Mouse (Mus musculus) lung, embryonic 15.5 days (tissue): Measurements from ENCODE around the gene Chchd4. TPM values are rescaled to one million over a fixed set of nuclear protein-coding genes. Genes with fewer than 3 reads are reported as not detected.

Source experiments
- ATAC-seq: fragments of 200-750 bp; cut with Nextera tagmentation; 2 replicates; pipeline ENCODE4 v1.8.0; 2017; ENCODE audit warnings: moderate number of reproducible peaks, borderline replicate concordance; ENCODE audit not compliant: low FRiP score, low TSS enrichment; ENCODE audit errors: extremely low read depth
- H3K27ac ChIP-seq: fragments of 300-500 bp; sonication (generic); 2 replicates; pipeline ENCODE4 v1.5.1; 2015; ENCODE audit warnings: moderate library complexity, mild to moderate bottlenecking, inconsistent platforms
- H3K27me3 ChIP-seq: fragments of 300-500 bp; sonication (generic); 2 replicates; pipeline ENCODE4 v1.6.1; 2015; ENCODE audit warnings: inconsistent platforms
- H3K36me3 ChIP-seq: fragments of 300-500 bp; sonication (generic); 2 replicates; pipeline ENCODE4 v1.6.1; 2015; ENCODE audit warnings: inconsistent platforms
- H3K4me1 ChIP-seq: fragments of 300-500 bp; sonication (generic); 2 replicates; pipeline ENCODE4 v1.6.1; 2015; ENCODE audit warnings: inconsistent platforms
- H3K4me2 ChIP-seq: fragments of 300-500 bp; sonication (generic); 2 replicates; pipeline ENCODE4 v1.6.1; 2015; ENCODE audit warnings: inconsistent platforms, mild to moderate bottlenecking, moderate library complexity
- H3K4me3 ChIP-seq: fragments of 300-500 bp; sonication (generic); 2 replicates; pipeline ENCODE4 v1.5.1; 2015; ENCODE audit warnings: mild to moderate bottlenecking, inconsistent platforms
- H3K9ac ChIP-seq: fragments of 300-500 bp; sonication (generic); 2 replicates; pipeline ENCODE4 v1.6.1; 2015; ENCODE audit warnings: inconsistent platforms
- H3K9me3 ChIP-seq: fragments of 300-500 bp; sonication (generic); 2 replicates; pipeline ENCODE4 v1.6.1; 2016; ENCODE audit warnings: inconsistent platforms
- WGBS: fragments of 180-500 bp; shearing (Covaris S2); methylation state at CpG from one replicate; pipeline ENCODE4 v1.1.7; 2015; 5-methylcytosine and 5-hydroxymethylcytosine counted together
- polyA plus RNA-seq: library from polyadenylated mRNA; unstranded; fragments of >200 nt; fragmentation: Nextera tagmentation; extraction: Ambion mirVana; gene quantifications from 2 replicates; pipeline ENCODE4 v1.2.1, GENCODE M21; 2015

The Chchd4 gene
- polyA plus RNA-seq = 24.7 and 25.2 TPM in 2 replicates

DNA sequence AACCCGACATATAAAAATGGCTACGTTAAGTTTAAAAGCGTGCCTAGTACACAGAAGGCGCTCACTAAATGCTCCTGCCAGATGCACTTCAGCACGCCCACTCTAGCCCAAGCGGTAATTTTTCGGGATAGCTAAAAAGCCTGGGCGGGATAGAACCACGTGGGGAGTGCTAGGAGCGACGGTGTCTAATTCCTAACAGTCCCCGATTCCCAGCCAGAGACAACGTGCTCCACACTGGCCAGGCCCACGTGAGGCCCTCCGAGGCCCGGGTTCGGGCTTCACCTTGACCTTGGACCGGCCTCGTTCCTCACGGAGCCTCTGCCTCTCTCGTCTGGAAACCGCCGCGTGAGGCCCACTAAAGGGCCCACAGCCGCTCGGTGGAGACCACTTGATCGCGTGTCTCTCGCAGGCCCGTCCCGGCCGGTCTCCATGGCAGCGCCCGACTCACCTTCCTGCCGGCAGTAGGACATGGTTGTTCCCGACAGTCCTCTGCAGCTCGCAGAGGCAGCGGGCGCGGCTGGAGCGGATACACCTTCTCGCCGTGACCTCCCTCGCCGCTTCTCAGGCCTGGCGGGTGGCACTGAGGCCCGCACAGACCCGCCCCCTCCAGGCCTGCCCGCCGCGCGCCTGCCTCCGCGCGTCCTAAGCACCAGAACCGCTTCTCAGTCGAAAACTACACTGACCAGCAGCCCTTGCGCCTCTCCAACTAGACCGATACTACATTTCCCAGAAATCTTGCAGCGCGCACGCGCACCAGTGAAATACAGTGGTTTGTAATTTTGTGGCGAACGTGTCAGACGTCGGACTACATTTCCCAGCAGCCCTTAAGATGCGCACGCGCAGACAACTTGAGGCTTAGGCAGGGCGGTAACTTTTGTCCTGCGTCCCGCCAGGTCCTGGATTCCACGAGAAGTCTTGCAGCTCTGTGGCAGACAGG, at the start of gene Chchd4, which contains the start of gene Tmem43:
Chchd4 (minus strand) TSS at position 679 of the 937 bp plus-strand sequence.
Tmem43 (plus strand) TSS at position 836 of the 937 bp plus-strand sequence.
- ATAC-seq = peak; percentile 97
- Histone ChIP-seq H3K4me1 (peaks cover 20% of the 10 kb centered on the region), H3K4me3 (peak within 1 kb of the TSS; percentile 87), H3K27me3 (no peaks in the 10 kb centered on the region), H3K36me3 (peaks cover 10% of the 10 kb centered on the region; the same call in 1 of the 2 replicates), H3K9ac (peak within 1 kb of the TSS; percentile 84), H3K4me2 (peak within 1 kb of the TSS; percentile 76), H3K27ac (peak within 1 kb of the TSS; percentile 76), H3K9me3 (no peaks in the 10 kb centered on the region)
- under 1% methylated on average over 74 of the region's 74 CpGs for WGBS

- no peak overlapping the region for H3K9ac ChIP-seq
- no peak for ATAC-seq
- no peaks in the 10 kb centered on the region for H3K27me3 ChIP-seq
- 91% methylated on average over 5 of the region's 5 CpGs for WGBS
- H3K4me2 ChIP-seq = no peak overlapping the region
- H3K4me1 ChIP-seq = 0 out of 2 replicates have a peak, but pooled peaks cover 3% of the 10 kb centered on the region
- peaks cover 60% of the 10 kb centered on the region for H3K36me3 ChIP-seq
- no peak overlapping the region for H3K4me3 ChIP-seq
- no peaks in the 10 kb centered on the region for H3K9me3 ChIP-seq
- H3K27ac ChIP-seq = no peak overlapping the region
Observed at GRCm38 (mm10) chr6:91522816-91523215, 49.5 kb upstream of the Chchd4 start.

DNA sequence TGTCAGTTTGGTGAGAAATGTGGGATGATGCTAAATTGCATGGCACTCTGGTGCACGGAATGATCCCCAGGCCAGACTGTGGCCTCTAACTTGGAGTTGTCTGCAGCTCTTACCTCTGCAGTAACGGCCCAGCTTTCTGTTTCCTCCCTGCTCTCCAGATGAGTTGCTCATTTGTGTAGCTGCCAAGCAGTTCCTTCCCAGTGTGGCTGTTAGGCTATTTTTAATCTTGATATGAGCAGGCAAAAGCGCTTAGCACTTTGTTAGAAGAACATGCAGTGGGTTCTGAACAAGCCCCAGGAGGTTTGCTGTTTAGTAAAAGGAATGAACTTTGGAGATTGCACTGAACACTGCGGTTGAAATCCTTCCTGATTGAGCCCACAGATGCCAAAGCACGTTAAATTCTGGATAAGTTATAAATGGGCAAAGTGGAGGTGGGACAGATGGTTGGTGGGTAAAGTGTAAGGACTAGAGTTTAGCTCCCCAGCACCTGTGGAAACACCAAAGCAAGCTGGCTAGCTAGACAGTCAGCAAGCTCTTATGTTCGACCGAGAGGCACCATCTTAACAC, 45.2 kb upstream of the Chchd4 start:
- H3K36me3 ChIP-seq = peaks cover 58% of the 10 kb centered on the region
- 87% methylated on average over 7 of the region's 7 CpGs for WGBS

GRCm38 (mm10) chr6:91515545-91516449, 42.5 kb upstream of the Chchd4 start, which contains the start of the genes Xpc and Lsm3:
Xpc (minus strand) TSS chr6:91515888.
Lsm3 (plus strand) TSS chr6:91515928.
- H3K9ac ChIP-seq = peak within 1 kb of the TSS; percentile 76
- WGBS = under 1% methylated on average over 80 of the region's 80 CpGs
- no peaks in the 10 kb centered on the region for H3K9me3 ChIP-seq
- H3K27me3 ChIP-seq = no peaks in the 10 kb centered on the region
- ATAC-seq = peak; percentile 99
- peak within 1 kb of the TSS; percentile 67 for H3K4me2 ChIP-seq
- peaks cover 31% of the 10 kb centered on the region for H3K36me3 ChIP-seq
- H3K4me3 ChIP-seq = peak within 1 kb of the TSS; percentile 62
- H3K27ac ChIP-seq = peak within 1 kb of the TSS; percentile 13; the same call in 1 of the 2 replicates
- peaks cover 20% of the 10 kb centered on the region for H3K4me1 ChIP-seq

More for the DNA sequence above, 45.2 kb upstream of the Chchd4 start:
- Histone ChIP-seq H3K4me1 (peaks cover 20% of the 10 kb centered on the region), H3K4me2 (no peak overlapping the region), H3K27me3 (no peaks in the 10 kb centered on the region), H3K9ac (no peak overlapping the region), H3K9me3 (no peaks in the 10 kb centered on the region), H3K4me3 (no peak overlapping the region), H3K27ac (no peak overlapping the region)
- no peak for ATAC-seq

GRCm38 (mm10) chr6:91514737-91515362, 41.5 kb upstream of the Chchd4 start:
- Histone ChIP-seq H3K4me1 (peaks cover 20% of the 10 kb centered on the region), H3K27ac (0 out of 2 replicates have a peak overlapping the region, but pooled peaks have one; percentile 10), H3K4me3 (peak overlapping the region; percentile 62), H3K9me3 (no peaks in the 10 kb centered on the region), H3K36me3 (peaks cover 22% of the 10 kb centered on the region), H3K4me2 (peak overlapping the region; percentile 66), H3K27me3 (no peaks in the 10 kb centered on the region), H3K9ac (peak overlapping the region; percentile 58)
- no peak for ATAC-seq
- 17% methylated on average over 10 of the region's 10 CpGs for WGBS

DNA sequence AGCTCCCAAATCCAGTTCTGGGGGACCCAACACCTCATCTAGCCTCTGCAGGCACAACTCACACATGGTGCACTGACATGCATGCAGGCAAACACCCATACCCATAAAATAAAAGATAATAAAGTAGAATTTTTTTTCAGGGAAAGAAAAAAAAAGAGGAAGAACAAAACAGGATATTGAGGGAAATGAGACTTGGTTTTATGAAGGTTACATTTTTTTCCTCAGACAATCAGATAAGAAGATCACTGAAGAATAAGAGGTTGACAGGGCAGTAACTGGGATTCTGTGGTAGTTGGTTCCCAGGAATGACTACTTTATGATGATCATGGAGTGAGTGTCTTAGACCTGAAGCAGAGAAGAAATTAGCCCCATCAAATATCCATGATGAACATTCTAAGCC, 40.8 kb upstream of the Chchd4 start:
- peaks cover 16% of the 10 kb centered on the region for H3K36me3 ChIP-seq
- no peak overlapping the region for H3K9ac ChIP-seq
- H3K27me3 ChIP-seq = no peaks in the 10 kb centered on the region
- no peaks in the 10 kb centered on the region for H3K9me3 ChIP-seq
- peak overlapping the region; percentile 66; the same call in 1 of the 2 replicates for H3K4me2 ChIP-seq
- H3K27ac ChIP-seq = no peak overlapping the region
- H3K4me3 ChIP-seq = no peak overlapping the region; the same call in 1 of the 2 replicates
- peaks cover 20% of the 10 kb centered on the region for H3K4me1 ChIP-seq
- ATAC-seq = no peak

DNA sequence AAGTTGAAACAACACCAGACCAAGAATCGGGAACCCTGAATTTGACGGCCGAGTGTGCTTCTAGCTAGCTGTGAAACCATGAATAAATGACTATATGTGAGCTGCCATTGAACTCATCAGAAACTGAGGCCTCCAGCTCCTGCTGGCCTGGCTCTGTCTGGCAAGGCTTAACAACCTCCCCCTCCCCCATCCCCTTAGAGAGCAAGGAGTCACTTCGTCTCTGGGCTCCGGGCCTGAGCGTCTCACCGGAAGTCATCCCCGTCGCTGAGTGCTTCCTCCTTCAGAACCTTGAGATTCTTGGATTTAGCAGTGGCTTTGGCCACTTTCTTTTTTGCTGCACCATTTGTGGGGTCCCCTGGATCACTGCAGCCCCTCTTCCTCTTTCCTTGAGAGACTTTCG, 36.9 kb upstream of the Chchd4 start:
- no peak overlapping the region for H3K4me2 ChIP-seq
- no peak overlapping the region for H3K27ac ChIP-seq
- H3K27me3 ChIP-seq = no peaks in the 10 kb centered on the region
- 72% methylated on average over 10 of the region's 10 CpGs for WGBS
- no peak overlapping the region for H3K9ac ChIP-seq
- H3K4me1 ChIP-seq = peaks cover 10% of the 10 kb centered on the region
- peaks cover 35% of the 10 kb centered on the region for H3K36me3 ChIP-seq
- ATAC-seq = no peak
- no peak overlapping the region for H3K4me3 ChIP-seq
- H3K9me3 ChIP-seq = no peaks in the 10 kb centered on the region

- Histone ChIP-seq H3K36me3 (peaks cover 44% of the 10 kb centered on the region), H3K4me3 (no peak overlapping the region), H3K9me3 (no peaks in the 10 kb centered on the region), H3K4me2 (no peak overlapping the region), H3K4me1 (peaks cover 1% of the 10 kb centered on the region; the same call in 1 of the 2 replicates), H3K9ac (no peak overlapping the region), H3K27me3 (no peaks in the 10 kb centered on the region), H3K27ac (no peak overlapping the region)
- no peak for ATAC-seq
- WGBS = 30% methylated on average over 7 of the region's 7 CpGs
Observed at GRCm38 (mm10) chr6:91509326-91509725, 36.0 kb upstream of the Chchd4 start.

DNA sequence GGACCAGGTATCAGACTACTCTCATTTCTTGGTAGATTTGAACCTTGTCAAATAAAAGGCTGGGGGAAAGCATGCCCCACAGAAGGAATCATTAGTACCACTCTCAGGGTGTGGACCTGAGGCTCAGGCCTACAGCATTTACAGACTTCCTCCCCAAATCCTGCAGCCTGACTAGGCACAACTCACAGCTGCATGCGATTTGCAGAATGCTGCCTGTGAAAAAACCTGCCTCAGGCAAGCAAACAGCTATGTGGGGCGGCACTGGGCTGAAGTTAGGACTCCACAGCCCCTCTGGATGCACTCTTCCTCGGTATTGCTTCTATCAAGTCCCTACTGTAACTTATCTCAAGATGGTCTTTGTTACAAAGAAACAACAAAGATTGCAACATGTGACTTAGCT, 34.7 kb upstream of the Chchd4 start:
- H3K4me1 ChIP-seq = no peaks in the 10 kb centered on the region
- no peak overlapping the region for H3K4me3 ChIP-seq
- WGBS = 87% methylated on average over 3 of the region's 3 CpGs
- H3K27me3 ChIP-seq = no peaks in the 10 kb centered on the region
- H3K4me2 ChIP-seq = no peak overlapping the region
- no peak for ATAC-seq
- no peak overlapping the region for H3K9ac ChIP-seq
- no peak overlapping the region for H3K27ac ChIP-seq
- H3K36me3 ChIP-seq = peaks cover 57% of the 10 kb centered on the region
- H3K9me3 ChIP-seq = no peaks in the 10 kb centered on the region

DNA sequence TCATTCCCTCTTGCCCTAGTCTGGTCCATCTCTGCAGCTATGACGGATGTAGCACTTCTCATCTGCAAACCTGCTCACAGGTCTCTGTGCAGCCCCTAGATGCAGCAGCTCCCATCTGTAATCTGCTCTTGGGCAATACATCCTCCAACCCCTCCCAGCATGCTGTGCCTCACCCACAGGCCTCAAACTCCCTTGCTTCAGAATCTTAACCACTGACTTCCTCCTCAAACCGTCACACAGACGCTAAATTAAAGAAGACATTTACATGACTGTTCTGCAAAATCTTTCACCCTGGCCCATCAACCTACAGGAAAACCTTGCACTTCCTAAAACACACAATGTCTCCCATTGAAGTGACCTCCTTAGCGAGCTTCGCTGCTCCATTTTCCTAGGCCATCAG, 32.7 kb upstream of the Chchd4 start:
- Histone ChIP-seq H3K4me1 (no peaks in the 10 kb centered on the region), H3K27ac (no peak overlapping the region), H3K4me2 (no peak overlapping the region), H3K27me3 (no peaks in the 10 kb centered on the region), H3K9ac (no peak overlapping the region), H3K36me3 (peaks cover 72% of the 10 kb centered on the region), H3K4me3 (no peak overlapping the region), H3K9me3 (no peaks in the 10 kb centered on the region)
- ATAC-seq = no peak
- WGBS = 89% methylated on average over 5 of the region's 5 CpGs

GRCm38 (mm10) chr6:91503302-91503701, 30.0 kb upstream of the Chchd4 start:
- Histone ChIP-seq H3K4me1 (no peaks in the 10 kb centered on the region), H3K4me3 (no peak overlapping the region), H3K27me3 (no peaks in the 10 kb centered on the region), H3K9ac (no peak overlapping the region), H3K27ac (no peak overlapping the region), H3K9me3 (no peaks in the 10 kb centered on the region), H3K4me2 (no peak overlapping the region), H3K36me3 (peaks cover 92% of the 10 kb centered on the region)
- ATAC-seq = no peak
- 69% methylated on average over 1 of the region's 1 CpGs for WGBS
